Mouse (Mus musculus) embryonic facial prominence, embryonic 10.5 days (tissue): Measurements from ENCODE around the gene Alcam. TPM values are rescaled to one million over a fixed set of nuclear protein-coding genes. Genes with fewer than 3 reads are reported as not detected.

Source experiments
- DNase-seq: peaks from one replicate; pipeline ENCODE4 v3.0.0-alpha.2; 2017; ENCODE audit warnings: low spot score
- H3K27ac ChIP-seq: fragments of 300-500 bp; sonication (generic); replicated peaks from 2 replicates; pipeline ENCODE4 v1.5.1; 2016; ENCODE audit warnings: mild to moderate bottlenecking
- H3K27me3 ChIP-seq: fragments of 300-500 bp; sonication (generic); replicated peaks from 2 replicates; pipeline ENCODE4 v1.6.1; 2016; ENCODE audit warnings: low read depth, mild to moderate bottlenecking; ENCODE audit not compliant: poor library complexity, severe bottlenecking
- H3K36me3 ChIP-seq: fragments of 300-500 bp; sonication (generic); replicated peaks from 2 replicates; pipeline ENCODE4 v1.6.1; 2016; ENCODE audit warnings: mild to moderate bottlenecking, moderate library complexity
- H3K4me1 ChIP-seq: fragments of 300-500 bp; sonication (generic); 2 replicates; pipeline ENCODE4 v1.6.1; 2016
- H3K4me3 ChIP-seq: fragments of 300-500 bp; sonication (generic); 2 replicates; pipeline ENCODE4 v1.5.1; 2016; ENCODE audit warnings: mild to moderate bottlenecking, moderate library complexity
- H3K9me3 ChIP-seq: fragments of 300-500 bp; sonication (generic); 2 replicates; pipeline ENCODE4 v1.6.1; 2016; ENCODE audit warnings: mild to moderate bottlenecking
- WGBS: fragments of 180-500 bp; shearing (Covaris S2); methylation state at CpG from one replicate; pipeline ENCODE4 v1.1.7; 2016; 5-methylcytosine and 5-hydroxymethylcytosine counted together
- polyA plus RNA-seq: library from polyadenylated mRNA; unstranded; fragments of >200 nt; fragmentation: Nextera tagmentation; extraction: Ambion mirVana; gene quantifications from 2 replicates; pipeline ENCODE4 v1.2.1, GENCODE M21; 2016

Gene Alcam
- polyA plus RNA-seq, 1 experiment from 2014 or later, result 5.1 TPM

GRCm38 (mm10) chr16:52262582-52262981 is 191.3 kb downstream of the Alcam start:
- no peak for DNase-seq
- Histone ChIP-seq H3K9me3 (no peaks in the 10 kb centered on the region), H3K27ac (no peak overlapping the region), H3K36me3 (no peaks in the 10 kb centered on the region), H3K4me3 (no peak overlapping the region), H3K27me3 (no peaks in the 10 kb centered on the region), H3K4me1 (no peaks in the 10 kb centered on the region)
- WGBS, result 63% methylated on average over 1 of the region's 1 CpGs

- WGBS, result 89% methylated on average over 1 of the region's 1 CpGs
Observed at GRCm38 (mm10) chr16:52261755-52262154, 192.1 kb downstream of the Alcam start.

GRCm38 (mm10) chr16:52250935-52251334 is 202.9 kb downstream of the Alcam start:
- WGBS, result 94% methylated on average over 4 of the region's 4 CpGs
- no peaks in the 10 kb centered on the region; the same call in 1 of the 2 replicates for H3K36me3 ChIP-seq
- H3K4me1 ChIP-seq, result no peaks in the 10 kb centered on the region
- DNase-seq, result no peak
- H3K9me3 ChIP-seq, result 0 out of 2 replicates have a peak, but pooled peaks cover 4% of the 10 kb centered on the region
- H3K4me3 ChIP-seq, result no peak overlapping the region
- no peak overlapping the region for H3K27ac ChIP-seq
- H3K27me3 ChIP-seq, result no peaks in the 10 kb centered on the region

More at GRCm38 (mm10) chr16:52261755-52262154, 192.1 kb downstream of the Alcam start:
- H3K27ac ChIP-seq, result no peak overlapping the region
- H3K9me3 ChIP-seq, result no peaks in the 10 kb centered on the region
- DNase-seq, result no peak
- no peaks in the 10 kb centered on the region for H3K36me3 ChIP-seq
- no peaks in the 10 kb centered on the region for H3K27me3 ChIP-seq
- no peaks in the 10 kb centered on the region for H3K4me1 ChIP-seq
- no peak overlapping the region for H3K4me3 ChIP-seq

GRCm38 (mm10) chr16:52250196-52250595 is 203.7 kb downstream of the Alcam start:
- H3K4me3 ChIP-seq, result no peak overlapping the region
- no peaks in the 10 kb centered on the region; the same call in 1 of the 2 replicates for H3K36me3 ChIP-seq
- no peak for DNase-seq
- WGBS, result 94% methylated on average over 4 of the region's 4 CpGs
- no peaks in the 10 kb centered on the region for H3K4me1 ChIP-seq
- H3K9me3 ChIP-seq, result 0 out of 2 replicates have a peak, but pooled peaks cover 4% of the 10 kb centered on the region
- H3K27me3 ChIP-seq, result no peaks in the 10 kb centered on the region
- no peak overlapping the region for H3K27ac ChIP-seq

- no peak overlapping the region for H3K4me3 ChIP-seq
- H3K27me3 ChIP-seq, result peaks cover 5% of the 10 kb centered on the region; the same call in 1 of the 2 replicates
- no peaks in the 10 kb centered on the region for H3K36me3 ChIP-seq
- H3K4me1 ChIP-seq, result peaks cover 3% of the 10 kb centered on the region; the same call in 1 of the 2 replicates
- no peak overlapping the region for H3K27ac ChIP-seq
- no peaks in the 10 kb centered on the region for H3K9me3 ChIP-seq
- peak; percentile 39 for DNase-seq
- 80% methylated on average over 4 of the region's 4 CpGs for WGBS
Observed at GRCm38 (mm10) chr16:52243421-52243973, 210.4 kb downstream of the Alcam start.

GRCm38 (mm10) chr16:52242144-52242543 is 211.7 kb downstream of the Alcam start:
- Histone ChIP-seq H3K4me1 (peaks cover 3% of the 10 kb centered on the region; the same call in 1 of the 2 replicates), H3K4me3 (no peak overlapping the region), H3K27me3 (peaks cover 5% of the 10 kb centered on the region; the same call in 1 of the 2 replicates), H3K9me3 (no peaks in the 10 kb centered on the region), H3K27ac (no peak overlapping the region), H3K36me3 (no peaks in the 10 kb centered on the region)
- peak; percentile 45 for DNase-seq
- WGBS, result 42% methylated on average over 2 of the region's 2 CpGs

GRCm38 (mm10) chr16:52229930-52230329 is 223.9 kb downstream of the Alcam start:
- H3K4me1 ChIP-seq, result no peaks in the 10 kb centered on the region
- H3K27ac ChIP-seq, result no peak overlapping the region
- WGBS, result 74% methylated on average over 2 of the region's 2 CpGs
- H3K9me3 ChIP-seq, result no peaks in the 10 kb centered on the region
- no peak overlapping the region for H3K4me3 ChIP-seq
- H3K36me3 ChIP-seq, result no peaks in the 10 kb centered on the region
- no peak for DNase-seq
- H3K27me3 ChIP-seq, result no peaks in the 10 kb centered on the region

- no peak for DNase-seq
- Histone ChIP-seq H3K27ac (no peak overlapping the region), H3K9me3 (no peaks in the 10 kb centered on the region), H3K27me3 (no peaks in the 10 kb centered on the region), H3K36me3 (no peaks in the 10 kb centered on the region), H3K4me1 (no peaks in the 10 kb centered on the region), H3K4me3 (no peak overlapping the region)
- 57% methylated on average over 7 of the region's 7 CpGs for WGBS
Observed at GRCm38 (mm10) chr16:52229446-52229845, 224.4 kb downstream of the Alcam start.

- 78% methylated on average over 4 of the region's 4 CpGs for WGBS
- no peak for DNase-seq
- H3K27me3 ChIP-seq, result no peaks in the 10 kb centered on the region
- no peaks in the 10 kb centered on the region for H3K9me3 ChIP-seq
- H3K4me3 ChIP-seq, result no peak overlapping the region
- no peaks in the 10 kb centered on the region for H3K4me1 ChIP-seq
- no peak overlapping the region for H3K27ac ChIP-seq
- H3K36me3 ChIP-seq, result no peaks in the 10 kb centered on the region
Observed at GRCm38 (mm10) chr16:52222896-52223295, 231.0 kb downstream of the Alcam start.

- Histone ChIP-seq H3K27me3 (no peaks in the 10 kb centered on the region), H3K4me1 (no peaks in the 10 kb centered on the region), H3K9me3 (no peaks in the 10 kb centered on the region), H3K4me3 (no peak overlapping the region), H3K27ac (no peak overlapping the region), H3K36me3 (no peaks in the 10 kb centered on the region)
- WGBS, result 21% methylated on average over 2 of the region's 2 CpGs
- DNase-seq, result peak; percentile 53
Observed at GRCm38 (mm10) chr16:52219069-52219468, 234.8 kb downstream of the Alcam start.

- Histone ChIP-seq H3K4me3 (no peak overlapping the region), H3K4me1 (no peaks in the 10 kb centered on the region), H3K27ac (no peak overlapping the region), H3K36me3 (peaks cover 19% of the 10 kb centered on the region), H3K9me3 (no peaks in the 10 kb centered on the region), H3K27me3 (no peaks in the 10 kb centered on the region)
- DNase-seq, result no peak
- 90% methylated on average over 8 of the region's 8 CpGs for WGBS
Observed at GRCm38 (mm10) chr16:52210844-52211606, 242.8 kb downstream of the Alcam start.

- Histone ChIP-seq H3K9me3 (no peaks in the 10 kb centered on the region), H3K4me1 (no peaks in the 10 kb centered on the region), H3K4me3 (no peak overlapping the region), H3K27me3 (no peaks in the 10 kb centered on the region), H3K27ac (no peak overlapping the region), H3K36me3 (peaks cover 48% of the 10 kb centered on the region)
- WGBS, result 92% methylated on average over 7 of the region's 7 CpGs
- no peak for DNase-seq
Observed at GRCm38 (mm10) chr16:52200107-52200506, 253.8 kb downstream of the Alcam start.
